Mouse (Mus musculus) neural tube, postnatal 0 days (tissue): Measurements from ENCODE around the gene Zfp472. TPM values are rescaled to one million over a fixed set of nuclear protein-coding genes. Genes with fewer than 3 reads are reported as not detected.

Experiments
- polyA plus RNA-seq: library from polyadenylated mRNA; unstranded; fragments of >200 nt; fragmentation: Nextera tagmentation; extraction: Ambion mirVana; gene quantifications from 2 replicates; pipeline ENCODE4 v1.2.1, GENCODE M21; 2015

Zfp472 gene
- polyA plus RNA-seq = 5.2 and 5.9 TPM in 2 replicates

GRCm38 (mm10) chr17:32965623-32966290 lies at the start of gene Zfp472:
Gene Zfp472 (plus strand): TSS chr17:32965814.

GRCm38 (mm10) chr17:32917131-32917530 lies 48.5 kb upstream of the Zfp472 start, which contains the start of gene Cyp4f14:
Gene Cyp4f14 (minus strand): TSS chr17:32917342.

GRCm38 (mm10) chr17:32947215-32947914 lies 18.2 kb upstream of the Zfp472 start, which contains the start of gene Cyp4f13:
Gene Cyp4f13 (minus strand): TSS chr17:32947402.

GRCm38 (mm10) chr17:32992699-32993474 lies 27.3 kb downstream of the Zfp472 start, which contains the start of gene Zfp952:
Gene Zfp952 (plus strand): TSS chr17:32993129.

Other genes starting within 250 kb of the Zfp472 start
- gene Zfp871, start 177.5 kb upstream of the Zfp472 start, polyA plus RNA-seq = 29.8 and 35.1 TPM in 2 replicates
- gene Zfp811, start 155.9 kb upstream of the Zfp472 start, polyA plus RNA-seq = 20.7 and 24.6 TPM in 2 replicates
- 10.5 and 10.8 TPM in 2 replicates for gene Zfp799, start 135.6 kb upstream of the Zfp472 start, polyA plus RNA-seq
- 4.1 and 7.3 TPM in 2 replicates for gene Zfp870, start 74.2 kb upstream of the Zfp472 start, polyA plus RNA-seq
- 0.48 and 0.51 TPM in 2 replicates for gene Cyp4f14, start 48.5 kb upstream of the Zfp472 start, polyA plus RNA-seq
- gene Cyp4f13, start 18.4 kb upstream of the Zfp472 start, polyA plus RNA-seq = 10.5 and 11.3 TPM in 2 replicates
- 11.7 and 13.2 TPM in 2 replicates for gene Zfp952, start 27.3 kb downstream of the Zfp472 start, polyA plus RNA-seq
- gene Zfp763, start 67.6 kb downstream of the Zfp472 start, polyA plus RNA-seq = 15.2 and 18.3 TPM in 2 replicates
- not detected in 2 replicates for gene 4921501E09Rik, start 102.2 kb downstream of the Zfp472 start, polyA plus RNA-seq
- gene Zfp563, start 123.5 kb downstream of the Zfp472 start, polyA plus RNA-seq = 14.7 and 17.0 TPM in 2 replicates
- gene Morc2b, start 173.9 kb downstream of the Zfp472 start, polyA plus RNA-seq = 0.57 and 0.78 TPM in 2 replicates
- gene Olfr55, start 202.6 kb downstream of the Zfp472 start, polyA plus RNA-seq = 0.04 and 0.06 TPM in 2 replicates
- gene Olfr239, start 225.5 kb downstream of the Zfp472 start, polyA plus RNA-seq = not detected in 2 replicates